In the genomic region with DNA sequence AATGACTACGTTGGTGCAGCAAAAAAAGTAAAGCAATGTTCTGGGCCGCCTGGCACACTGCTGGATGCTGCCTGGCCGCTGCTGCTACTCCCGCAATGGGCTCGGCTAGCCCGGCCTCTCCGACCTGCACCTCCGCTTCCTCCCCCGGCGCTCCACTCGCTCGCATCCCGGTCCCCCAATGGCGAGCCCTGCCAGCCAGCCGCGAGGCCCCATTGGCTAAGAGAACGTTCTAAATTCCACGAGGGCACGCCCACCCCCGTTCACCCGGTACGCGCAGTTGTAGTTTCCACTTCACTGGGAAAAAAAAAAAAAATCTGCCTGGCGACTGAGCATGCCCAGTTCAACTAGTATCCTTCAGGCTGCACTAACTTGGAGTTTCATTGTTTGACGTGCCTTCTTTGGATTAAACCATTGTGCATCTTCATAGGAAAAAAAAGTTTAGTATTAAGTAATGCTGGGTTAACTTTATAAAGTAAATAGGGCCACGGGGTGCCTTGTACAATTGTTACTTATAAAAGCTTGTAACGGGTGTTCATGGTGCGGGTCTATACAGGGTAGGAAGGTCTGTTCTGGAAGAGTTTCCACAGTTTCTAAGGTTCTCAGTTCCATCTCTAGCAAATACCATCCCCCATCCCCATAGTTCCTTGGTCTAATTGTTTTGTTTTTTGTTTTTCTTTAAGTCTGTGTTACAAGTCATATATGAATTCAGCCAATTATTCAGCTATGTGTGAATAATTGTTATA, we compare ENCODE assay signal across 8 mouse cellular contexts. TPM values are rescaled to one million over a fixed set of nuclear protein-coding genes. Genes with fewer than 3 reads are reported as not detected.
DNase-seq lines count a peak whose midpoint lies in the region; ATAC-seq and TF ChIP-seq lines count a peak whose summit lies in the region.

TSS of gene Hmgn3 (minus strand) at position 240 of the 743 bp plus-strand sequence.

- H3K9ac ChIP-seq in embryonic facial prominence, embryonic 14.5 days (ENCODE audit: low read depth, low read length), result peak within 1 kb of the TSS; percentile 72
- peak within 1 kb of the TSS; percentile 54 for H3K9ac ChIP-seq in limb, embryonic 11.5 days (ENCODE audit: low read length)
- peak within 1 kb of the TSS; percentile 69 for H3K9ac ChIP-seq in midbrain, embryonic 12.5 days (replicated peaks)

- no peaks in the 10 kb centered on the region; the same call in 1 of the 2 replicates for H3K4me1 ChIP-seq in bone marrow, adult 2 months (ENCODE audit: control insufficient read depth, insufficient read depth, low read length)
- H3K4me1 ChIP-seq in embryonic facial prominence, embryonic 14.5 days (ENCODE audit: control insufficient read depth, insufficient read depth, low read length), result peaks cover 7% of the 10 kb centered on the region
- no peaks in the 10 kb centered on the region for H3K4me1 ChIP-seq in limb, embryonic 11.5 days (ENCODE audit: control insufficient read depth, insufficient read depth, low read length)
- H3K4me1 ChIP-seq in midbrain, embryonic 12.5 days, result peaks cover 8% of the 10 kb centered on the region; the same call in 1 of the 2 replicates
- H3K4me1 ChIP-seq in small intestine, adult 2 months (ENCODE audit: control insufficient read depth, insufficient read depth, insufficient read length, low read length), result no peaks in the 10 kb centered on the region

- no peaks in the 10 kb centered on the region for H3K27me3 ChIP-seq in embryonic facial prominence, embryonic 14.5 days (replicated peaks; ENCODE audit: control insufficient read depth, insufficient read depth, low read length)
- no peaks in the 10 kb centered on the region for H3K27me3 ChIP-seq in limb, embryonic 11.5 days (ENCODE audit: control insufficient read depth, insufficient read depth, low read length)
- H3K27me3 ChIP-seq in midbrain, embryonic 12.5 days, result no peaks in the 10 kb centered on the region
- no peaks in the 10 kb centered on the region for H3K27me3 ChIP-seq in small intestine, adult 2 months (ENCODE audit: control insufficient read depth, insufficient read depth, low read length)

- 8% methylated on average over 28 of the region's 28 CpGs for WGBS in bone marrow, adult 2 months
- 8% methylated on average over 28 of the region's 28 CpGs for WGBS in embryonic facial prominence, embryonic 14.5 days
- 10% methylated on average over 28 of the region's 28 CpGs for WGBS in limb, embryonic 11.5 days
- 9% methylated on average over 28 of the region's 28 CpGs for WGBS in midbrain, embryonic 12.5 days
- WGBS in small intestine, adult 2 months, result 10% methylated on average over 28 of the region's 28 CpGs

- H3K4me2 ChIP-seq in embryonic facial prominence, embryonic 14.5 days (ENCODE audit: low read depth, low read length), result peak within 1 kb of the TSS; percentile 98
- peak within 1 kb of the TSS; percentile 87 for H3K4me2 ChIP-seq in limb, embryonic 11.5 days (ENCODE audit: low read depth, severe bottlenecking)
- H3K4me2 ChIP-seq in midbrain, embryonic 12.5 days (replicated peaks), result peak within 1 kb of the TSS; percentile 94

- peak within 1 kb of the TSS; percentile 65 for H3K4me3 ChIP-seq in bone marrow, adult 2 months (replicated peaks; ENCODE audit: control insufficient read depth, low read depth, low read length)
- peak within 1 kb of the TSS; percentile 74 for H3K4me3 ChIP-seq in embryonic facial prominence, embryonic 14.5 days (ENCODE audit: low read depth, low read length)
- H3K4me3 ChIP-seq in limb, embryonic 11.5 days (ENCODE audit: low read depth, low read length), result peak within 1 kb of the TSS; percentile 40
- peak within 1 kb of the TSS; percentile 69 for H3K4me3 ChIP-seq in midbrain, embryonic 12.5 days
- H3K4me3 ChIP-seq in small intestine, adult 2 months (ENCODE audit: low read depth, low read length), result peak within 1 kb of the TSS; percentile 65

- peak; percentile 97 for DNase-seq in embryonic facial prominence, embryonic 14.5 days (ENCODE audit: low spot score)
- peak; percentile 87 to 89 for DNase-seq in heart, adult 9 months (ENCODE audit: low spot score in 2 of 2)
- peak; percentile 88 to 90 for DNase-seq in kidney, adult 8-10 months
- peak; percentile 94 for DNase-seq in limb, embryonic 11.5 days (ENCODE audit: low spot score)

- H3K9me3 ChIP-seq in embryonic facial prominence, embryonic 14.5 days (ENCODE audit: control insufficient read depth, low read length), result no peaks in the 10 kb centered on the region
- H3K9me3 ChIP-seq in limb, embryonic 11.5 days (ENCODE audit: control insufficient read depth, low read length), result no peaks in the 10 kb centered on the region
- no peaks in the 10 kb centered on the region for H3K9me3 ChIP-seq in midbrain, embryonic 12.5 days

- peak; percentile 59; the same call in 1 of the 2 replicates for TF ChIP-seq POLR2A in bone marrow, adult 2 months (IDR thresholded peaks at IDR 0.05; ENCODE audit: borderline replicate concordance, control insufficient read depth, low read depth, low read length)
- TF ChIP-seq POLR2A in small intestine, adult 2 months (IDR thresholded peaks at IDR 0.05; ENCODE audit: low read depth, low read length), result peak; percentile 16; the same call in 1 of the 2 replicates

- peak; percentile 98 for ATAC-seq in embryonic facial prominence, embryonic 14.5 days (ENCODE audit: low read depth)
- ATAC-seq in limb, embryonic 11.5 days (ENCODE audit: insufficient number of reproducible peaks, low FRiP score, low TSS enrichment, low read depth), result peak; percentile 97
- peak; percentile 98 for ATAC-seq in midbrain, embryonic 12.5 days (ENCODE audit: low FRiP score, low read depth)
- ATAC-seq in erythroid progenitor cell, adult 5-6 weeks (replicated peaks; ENCODE audit: low FRiP score, poor library complexity, severe bottlenecking), result no peak

- no peak within 1 kb of the TSS; the same call in 1 of the 2 replicates for H3K27ac ChIP-seq in bone marrow, adult 2 months (ENCODE audit: control insufficient read depth, insufficient read depth, low read depth, low read length, poor library complexity)
- H3K27ac ChIP-seq in embryonic facial prominence, embryonic 14.5 days (replicated peaks; ENCODE audit: low read depth, low read length), result peak within 1 kb of the TSS; percentile 78
- H3K27ac ChIP-seq in limb, embryonic 11.5 days (replicated peaks; ENCODE audit: low read depth, low read length), result peak within 1 kb of the TSS; percentile 23; the same call in 1 of the 2 replicates
- H3K27ac ChIP-seq in midbrain, embryonic 12.5 days (replicated peaks), result peak within 1 kb of the TSS; percentile 63
- no peak within 1 kb of the TSS for H3K27ac ChIP-seq in small intestine, adult 2 months (ENCODE audit: insufficient read depth, low read depth, low read length)

- TF ChIP-seq CTCF in bone marrow, adult 2 months (IDR thresholded peaks at IDR 0.05; ENCODE audit: control insufficient read depth, insufficient read depth, low read length), result no peak
- TF ChIP-seq CTCF in small intestine, adult 2 months (IDR thresholded peaks at IDR 0.05; ENCODE audit: extremely low read depth, insufficient read length, insufficient replicate concordance, low read depth, low read length), result no peak

- no peaks in the 10 kb centered on the region for H3K36me3 ChIP-seq in embryonic facial prominence, embryonic 14.5 days (ENCODE audit: control insufficient read depth, insufficient read depth, low read length)
- no peaks in the 10 kb centered on the region for H3K36me3 ChIP-seq in limb, embryonic 11.5 days (ENCODE audit: control insufficient read depth, insufficient read depth, low read length)
- H3K36me3 ChIP-seq in midbrain, embryonic 12.5 days, result no peaks in the 10 kb centered on the region
- no peaks in the 10 kb centered on the region for H3K36me3 ChIP-seq in small intestine, adult 2 months (ENCODE audit: control insufficient read depth, insufficient read depth, low read length)

RNA-seq across cellular contexts. Expression of gene Hmgn3, which starts in this region (rescaled TPM):
- 37.0 and 37.6 TPM in 2 replicates for polyA plus RNA-seq in bone marrow, adult 2 months (2011; ENCODE audit: insufficient read depth, insufficient read length, low replicate concordance, missing spikeins)
- polyA plus RNA-seq in embryonic facial prominence, embryonic 14.5 days (2014; fragmentation: Nextera tagmentation; extraction: Ambion mirVana), result 164 and 171 TPM in 2 replicates
- polyA plus RNA-seq in limb, embryonic 11.5 days (2014; fragmentation: Nextera tagmentation; extraction: Ambion mirVana), result 155 and 157 TPM in 2 replicates
- polyA plus RNA-seq in midbrain, embryonic 12.5 days (2016; fragmentation: Nextera tagmentation; extraction: Ambion mirVana), result 142 and 145 TPM in 2 replicates
- 0.44 and 1.0 TPM in 2 replicates for polyA plus RNA-seq in small intestine, adult 2 months (2012; rRNA removed)
- 10.8 and 16.8 TPM in 2 replicates for total RNA-seq in erythroid progenitor cell, adult 5-6 weeks (2015; ENCODE audit: low replicate concordance)
- total RNA-seq in erythroid progenitor cell, adult 5-6 weeks (2017; ENCODE audit: low replicate concordance), result 4.4 TPM in 1 of 2 replicates, not detected in the other

Comparison
In these comparisons a context has a peak if more than half of its experiments do, and no peak if none do; other contexts are left out.
1. RNA of gene Hmgn3 (polyA plus RNA-seq): 164 to 171 TPM in embryonic facial prominence, embryonic 14.5 days, 155 to 157 TPM in limb, embryonic 11.5 days, 142 to 145 TPM in midbrain, embryonic 12.5 days and 37.0 to 37.6 TPM in bone marrow, adult 2 months; 0.44 to 1.0 TPM in small intestine, adult 2 months; every median in the first group is over 10 times any median in the second.
2. H3K27ac ChIP-seq: peak in embryonic facial prominence, embryonic 14.5 days (single experiment), limb, embryonic 11.5 days (single experiment) and midbrain, embryonic 12.5 days (single experiment); none in bone marrow, adult 2 months (single experiment) and small intestine, adult 2 months (single experiment).
3. Peak in every context shown above with its lines, with median percentiles within 50 percentile points of each other: H3K4me3 ChIP-seq, DNase-seq, H3K4me2 ChIP-seq and H3K9ac ChIP-seq.